Mouse (Mus musculus): ENCODE results near the gene Dok1.

Dok1 gene

GRCm38 (mm10) chr6:83044742-83045141, 11.5 kb upstream of the Dok1 start:
- no peak for DNase-seq

GRCm38 (mm10) chr6:83043993-83044392, 10.7 kb upstream of the Dok1 start:
- DNase-seq, result no peak

- DNase-seq, result no peak
These were observed 10.3 kb upstream of the Dok1 start for GRCm38 (mm10) chr6:83043561-83043960.

DNA sequence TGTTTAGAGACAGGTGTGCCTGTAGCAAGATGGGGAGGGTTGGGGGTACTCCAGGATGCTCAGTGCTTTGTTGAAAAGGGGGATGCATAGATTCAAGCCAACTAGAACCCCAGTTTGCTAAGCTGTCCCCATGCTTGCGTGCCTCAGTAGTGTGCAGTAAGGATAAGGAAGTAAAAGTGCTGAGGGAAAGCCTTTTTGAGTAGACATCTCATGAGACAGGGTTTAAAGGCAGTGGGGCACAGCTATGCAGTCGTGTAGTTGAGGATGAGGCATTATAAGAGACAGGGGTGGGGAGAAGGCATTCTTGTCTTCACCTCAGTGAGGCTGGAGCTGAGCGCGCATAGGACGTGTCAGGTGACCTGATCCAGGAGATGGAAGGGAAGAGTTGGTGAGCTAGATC, 7.3 kb upstream of the Dok1 start:
- DNase-seq, result no peak

- DNase-seq, result peak; percentile 87 to 90
These were observed 5.3 kb upstream of the Dok1 start for GRCm38 (mm10) chr6:83038496-83039012.

DNA sequence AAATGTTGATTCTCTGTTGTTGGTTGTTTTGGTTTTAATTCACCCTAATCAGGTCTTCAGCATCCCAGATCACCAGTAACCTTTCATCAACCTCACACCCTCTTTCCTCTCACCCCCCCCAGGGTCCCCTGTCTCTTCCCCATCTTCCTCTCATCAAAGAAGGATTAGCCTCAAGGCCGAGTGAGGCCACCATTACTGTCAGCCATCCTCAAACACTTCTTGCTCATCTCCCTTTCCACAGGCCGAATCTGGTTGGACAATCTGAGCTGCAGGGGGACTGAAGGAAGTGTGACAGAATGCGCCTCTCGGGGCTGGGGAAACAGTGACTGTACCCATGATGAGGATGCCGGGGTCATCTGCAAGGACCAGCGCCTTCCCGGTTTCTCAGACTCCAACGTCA, 3.9 kb upstream of the Dok1 start:
- no peak for DNase-seq

- no peak for DNase-seq
These were observed 1.3 kb upstream of the Dok1 start for GRCm38 (mm10) chr6:83034463-83035055.

GRCm38 (mm10) chr6:83032769-83033191, 491 bp downstream of the Dok1 start:
- DNase-seq, result no peak

DNA sequence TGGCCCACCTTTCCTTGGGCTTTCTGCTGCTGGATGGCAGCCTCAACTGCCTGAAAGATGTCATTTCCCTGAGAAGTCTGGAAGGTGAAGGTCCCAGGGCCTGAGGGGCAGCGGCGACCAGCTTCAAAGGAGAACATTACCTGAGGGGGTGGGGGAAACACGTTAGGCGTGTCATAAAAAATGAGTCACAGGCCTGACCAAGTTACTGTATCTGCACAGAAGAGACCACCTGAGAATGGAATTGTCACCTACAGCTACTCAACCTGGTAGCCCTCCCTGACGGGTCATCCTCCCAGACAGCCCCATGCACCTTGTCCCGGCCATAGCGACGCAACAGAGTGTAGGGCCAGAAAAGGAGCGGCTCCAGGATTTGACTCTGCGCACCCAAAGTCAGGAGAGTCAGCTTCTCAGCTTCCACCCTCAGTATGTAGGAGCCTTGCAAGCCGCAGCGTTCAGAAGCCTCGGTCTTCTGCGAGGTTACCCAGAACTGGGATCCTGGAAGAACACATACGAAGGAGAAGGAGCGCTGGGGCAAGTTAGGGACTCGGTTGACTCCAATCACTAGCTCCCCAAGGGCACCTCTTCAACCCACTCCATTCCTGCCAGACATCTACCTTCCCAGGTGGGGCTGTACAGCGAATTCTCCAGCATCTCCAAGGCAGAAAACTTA, 1.2 kb downstream of the Dok1 start:
- no peak for DNase-seq

- DNase-seq, result no peak
These were observed 2.2 kb downstream of the Dok1 start for GRCm38 (mm10) chr6:83031111-83031510.

GRCm38 (mm10) chr6:83029777-83030176, 3.5 kb downstream of the Dok1 start:
- DNase-seq, result no peak

- no peak for DNase-seq
These were observed 5.6 kb downstream of the Dok1 start for GRCm38 (mm10) chr6:83027706-83028105.

DNA sequence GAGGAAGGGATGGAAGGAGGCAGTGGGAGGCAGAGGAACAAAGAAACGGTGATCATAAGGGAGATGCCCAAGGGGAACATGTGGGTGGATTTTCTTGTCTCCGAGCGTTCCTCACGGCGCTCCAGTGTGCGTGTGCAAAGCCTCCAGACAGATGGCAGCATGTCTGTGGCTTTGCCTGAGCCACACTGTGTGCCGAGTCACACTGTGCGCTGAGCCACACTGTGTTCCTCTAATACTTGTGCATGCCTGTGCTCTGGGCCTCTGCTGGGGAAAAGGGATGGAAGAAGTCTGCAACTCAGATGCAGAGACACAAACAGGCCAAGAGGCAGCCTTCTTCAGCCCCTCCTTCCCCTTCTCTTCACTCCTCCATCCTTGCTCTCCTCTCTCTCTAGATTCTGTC, 6.0 kb downstream of the Dok1 start:
- DNase-seq, result no peak

GRCm38 (mm10) chr6:83025221-83025620, 8.1 kb downstream of the Dok1 start:
- no peak for DNase-seq

DNA sequence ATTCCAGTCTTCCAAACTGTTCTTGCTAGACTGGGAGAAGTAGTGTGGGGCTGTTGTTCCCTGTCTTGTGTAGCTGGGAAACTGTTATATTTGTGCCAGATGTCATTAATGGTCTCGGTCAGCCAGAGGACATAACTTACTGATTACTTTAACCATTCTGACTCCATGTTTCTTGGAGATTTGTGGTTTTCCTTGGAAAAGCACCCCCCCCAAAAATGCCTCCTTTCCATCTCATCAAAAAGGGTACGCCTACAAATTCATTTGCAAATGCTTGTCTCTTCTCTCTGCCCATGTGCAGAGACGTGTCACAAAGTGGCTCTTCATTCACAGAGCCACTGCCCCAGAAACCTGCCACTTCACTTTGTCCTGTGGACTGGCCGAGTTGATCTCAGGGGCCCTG, 8.8 kb downstream of the Dok1 start:
- no peak for DNase-seq

GRCm38 (mm10) chr6:83023786-83024185, 9.5 kb downstream of the Dok1 start:
- no peak for DNase-seq

DNA sequence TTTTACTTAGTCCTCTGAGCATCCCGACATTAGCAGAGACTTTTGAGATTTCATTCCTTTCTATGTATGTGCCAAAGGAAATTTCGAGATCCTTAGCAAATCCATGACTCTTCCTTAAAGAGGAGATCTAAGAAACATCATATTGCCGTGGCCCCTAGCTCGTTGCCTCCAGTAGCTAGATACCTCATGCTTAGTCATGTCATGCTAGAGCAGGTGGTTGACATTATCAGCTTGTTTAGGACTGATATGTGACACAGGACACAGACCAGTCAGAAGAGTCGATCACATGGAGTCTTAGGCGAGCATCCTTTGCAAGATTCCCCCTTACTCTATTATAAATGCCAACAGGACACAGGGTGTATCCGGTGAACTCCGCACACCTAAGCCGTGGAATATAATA, 10.3 kb downstream of the Dok1 start:
- no peak for DNase-seq

GRCm38 (mm10) chr6:83020836-83021593, 12.3 kb downstream of the Dok1 start:
- DNase-seq, result no peak

GRCm38 (mm10) chr6:83020121-83020520, 13.2 kb downstream of the Dok1 start:
- DNase-seq, result no peak

- DNase-seq, result no peak
These were observed 14.2 kb downstream of the Dok1 start for GRCm38 (mm10) chr6:83019044-83019443.

GRCm38 (mm10) chr6:83017190-83017589, 16.1 kb downstream of the Dok1 start:
- no peak for DNase-seq

GRCm38 (mm10) chr6:83015749-83016148, 17.5 kb downstream of the Dok1 start:
- DNase-seq, result no peak

DNA sequence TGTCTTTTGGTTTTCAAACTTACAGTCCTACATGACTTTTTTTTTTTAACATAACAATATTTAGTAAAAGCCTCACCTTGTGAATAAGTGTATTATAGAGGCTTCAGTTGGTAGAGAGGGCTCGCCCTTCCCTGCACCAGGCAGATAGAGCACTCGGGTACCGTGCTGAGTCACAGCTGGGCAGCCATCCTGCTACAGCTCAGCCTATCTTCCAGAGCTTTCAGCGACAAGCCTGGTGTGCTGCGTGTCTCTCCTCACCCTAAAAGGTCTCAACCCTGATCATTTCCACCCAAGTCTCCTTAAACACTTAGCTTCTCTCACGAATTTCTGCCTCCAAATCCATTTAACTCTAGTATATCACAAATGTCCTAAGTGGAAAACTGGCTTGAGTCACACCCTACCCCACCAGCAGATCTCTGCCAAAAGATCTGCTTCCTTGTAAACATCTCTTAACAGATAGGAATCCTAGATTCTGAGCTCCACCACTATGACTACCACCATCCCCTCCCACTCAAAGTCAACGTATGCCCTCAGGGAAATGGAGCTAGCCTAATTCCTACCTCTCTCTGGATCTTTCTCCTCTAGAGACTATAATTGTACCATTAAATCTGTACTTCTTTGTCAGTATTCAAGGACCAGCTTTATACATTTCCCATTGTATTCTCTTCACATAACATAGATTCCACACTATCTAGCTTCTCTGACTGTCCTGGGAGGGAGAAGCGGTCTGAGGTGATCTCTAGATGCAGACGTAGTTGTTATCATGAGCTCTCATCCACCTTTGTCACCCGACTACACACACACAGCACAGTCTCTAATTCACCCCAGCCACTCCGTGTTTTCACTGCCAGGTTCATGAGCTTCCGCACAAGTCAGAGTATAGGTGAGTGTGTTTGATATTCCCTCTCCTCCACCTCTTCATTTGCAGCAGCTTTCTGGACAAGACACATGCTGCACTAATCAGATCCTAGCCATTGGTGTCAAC, 18.5 kb downstream of the Dok1 start:
- DNase-seq, result no peak
